Mouse (Mus musculus) activated CD4-positive, CD25-positive, alpha-beta regulatory T cell, adult 4 months (primary cell): ENCODE results near the gene Prr12. TPM values are rescaled to one million over a fixed set of nuclear protein-coding genes. Genes with fewer than 3 reads are reported as not detected.
A peak's percentile ranks its signal among the peaks of the same experiment; 100 is the strongest.

Experiments used
- ATAC-seq: one replicate; pipeline ENCODE4 v1.8.0; 2017
- polyA plus RNA-seq, 2 experiments: library from polyadenylated mRNA; unstranded; fragments of 100-300 nt; shearing (Covaris generic); gene quantifications; one replicate each; pipeline ENCODE4 v1.2.1; 2017

Gene Prr12
- polyA plus RNA-seq, 2 experiments from 2014 or later, result 9.5 to 11.4 TPM

DNA sequence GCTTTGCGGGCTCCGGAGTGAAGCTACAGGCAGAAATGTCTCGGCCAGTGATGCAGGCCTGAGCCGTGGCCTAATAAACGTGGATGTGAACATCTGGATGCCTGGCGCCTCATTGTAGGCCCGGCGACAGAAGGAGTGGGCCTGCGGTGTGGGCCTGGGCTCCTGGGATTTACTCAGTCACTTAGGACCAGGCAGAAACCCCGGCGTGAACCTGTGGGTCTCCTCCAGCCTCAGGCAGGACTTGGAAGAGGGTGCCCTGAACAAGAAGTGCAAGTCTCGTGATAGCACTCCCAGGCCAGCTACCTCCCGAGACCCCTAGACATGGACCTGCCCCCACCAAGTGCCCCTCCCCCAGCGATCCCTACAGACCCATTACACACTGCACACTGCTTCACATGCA is 24.6 kb upstream of the Prr12 start:
- no peak for ATAC-seq

DNA sequence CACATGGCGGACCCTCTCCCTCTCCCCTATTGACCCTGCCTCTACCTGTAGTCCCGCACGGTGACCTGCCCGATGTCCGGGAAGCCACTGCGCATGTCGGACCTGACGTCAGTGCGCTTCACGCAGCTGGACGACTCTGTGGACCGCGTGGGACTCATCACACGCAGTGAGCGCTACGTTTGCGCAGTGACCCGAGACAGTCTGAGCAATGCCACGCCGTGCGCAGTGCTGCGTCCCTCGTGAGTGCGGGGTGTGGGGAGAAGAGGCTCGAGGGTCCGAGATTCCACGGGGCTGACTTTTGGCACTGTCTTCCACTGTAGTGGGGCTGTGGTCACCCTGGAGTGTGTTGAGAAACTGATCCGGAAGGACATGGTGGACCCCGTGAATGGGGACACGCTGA is 23.8 kb upstream of the Prr12 start:
- ATAC-seq, result no peak

DNA sequence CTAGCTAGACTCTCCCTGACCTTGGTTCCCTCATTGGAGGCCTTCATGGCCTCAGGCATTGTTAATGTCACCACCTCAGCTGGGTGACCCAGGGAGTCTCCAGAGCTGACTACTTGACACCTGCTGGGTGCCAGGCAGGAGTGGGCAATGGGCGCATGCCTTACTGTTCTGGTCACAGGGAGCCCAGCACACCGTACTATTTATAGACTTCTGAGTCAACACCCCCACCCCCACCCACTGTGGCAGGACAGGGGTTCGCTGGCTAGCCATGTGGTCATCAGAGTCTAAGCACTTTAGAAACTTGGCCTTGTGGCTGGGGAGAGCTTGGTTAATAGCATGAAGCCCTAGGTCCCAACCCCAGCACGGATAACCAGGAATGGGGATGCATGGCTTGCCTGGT is 22.7 kb upstream of the Prr12 start:
- no peak for ATAC-seq

DNA sequence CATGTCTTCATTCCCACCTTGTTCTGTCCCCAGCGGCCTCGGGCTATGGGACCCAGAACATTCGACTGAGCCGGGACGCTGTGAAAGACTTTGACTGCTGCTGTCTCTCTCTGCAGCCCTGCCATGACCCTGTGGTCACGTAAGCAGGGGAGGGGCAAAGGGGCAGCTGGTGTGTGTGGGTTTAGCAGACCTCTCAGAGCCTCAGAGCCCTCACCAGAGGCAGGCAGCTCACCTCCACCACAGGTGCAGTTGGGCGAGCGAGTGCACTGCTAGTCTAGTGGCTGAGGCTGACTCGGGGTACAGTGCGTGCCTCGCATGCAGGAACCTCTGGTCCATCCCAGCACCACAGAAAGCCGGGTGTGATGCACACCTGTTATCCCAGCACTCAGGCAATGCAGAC is 21.3 kb upstream of the Prr12 start:
- ATAC-seq, result no peak

DNA sequence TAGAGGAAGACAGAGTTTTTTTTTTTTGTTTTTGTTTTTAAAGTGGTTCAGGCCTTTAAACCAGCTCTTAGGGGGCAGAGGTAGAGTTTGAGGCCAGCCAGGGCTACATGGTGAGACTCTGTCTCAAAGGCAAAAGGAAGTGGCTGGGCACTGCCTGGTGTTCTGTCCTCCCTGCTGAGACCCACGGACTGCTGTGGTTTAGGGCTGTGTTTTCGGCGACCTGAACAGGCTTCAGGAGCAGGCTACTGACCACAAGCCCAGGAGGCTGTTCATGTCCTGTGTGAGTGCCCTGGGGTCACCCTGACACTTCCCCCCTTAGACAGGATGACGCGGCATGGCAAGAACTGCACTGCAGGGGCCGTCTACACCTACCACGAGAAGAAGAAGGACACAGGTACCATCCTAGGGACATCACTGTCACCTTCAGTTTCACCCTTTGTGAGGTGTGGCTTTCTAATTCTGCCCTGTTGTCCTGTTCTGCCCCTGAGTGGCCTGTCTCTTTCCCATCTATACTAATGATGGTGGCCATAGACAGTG is 20.6 kb upstream of the Prr12 start:
- no peak for ATAC-seq

DNA sequence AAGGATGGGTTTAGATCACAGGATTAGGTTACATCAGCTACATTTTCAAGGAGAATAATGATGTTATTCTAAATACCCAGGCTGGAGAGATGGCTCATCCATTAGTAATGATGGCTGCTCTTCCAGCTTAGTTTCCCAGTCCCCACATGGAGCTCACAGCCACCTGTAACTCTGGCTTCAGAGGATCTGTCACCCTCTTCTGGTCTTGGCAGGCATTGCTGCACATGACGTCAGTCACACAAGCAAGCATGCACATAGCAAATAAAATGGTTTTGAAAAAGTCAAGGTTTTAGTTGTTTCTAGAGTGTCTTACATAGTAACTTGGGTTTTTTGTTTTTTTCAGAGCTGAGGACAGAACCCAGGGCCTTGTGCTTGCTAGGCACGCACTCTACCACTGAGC is 19.5 kb upstream of the Prr12 start:
- no peak for ATAC-seq

DNA sequence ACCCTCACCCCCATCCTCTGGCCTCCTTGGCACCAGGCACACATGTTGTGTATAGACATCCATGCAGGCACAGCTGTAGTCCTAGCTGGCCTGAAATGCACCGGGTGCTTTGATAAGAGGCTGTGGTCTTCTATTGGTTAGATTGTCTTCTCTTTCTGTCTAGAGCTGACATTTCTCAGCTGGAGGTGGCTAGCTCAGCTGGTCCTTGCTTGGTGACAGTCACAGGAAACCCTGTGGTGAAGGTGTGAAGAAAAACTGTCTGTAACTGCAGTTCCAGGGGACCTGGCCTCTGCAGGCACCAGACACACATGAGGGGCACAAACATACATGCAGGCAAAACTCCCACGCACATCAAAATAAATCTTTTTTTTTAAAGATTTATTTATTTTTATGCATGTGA is 17.0 kb upstream of the Prr12 start:
- peak; percentile 85 for ATAC-seq

DNA sequence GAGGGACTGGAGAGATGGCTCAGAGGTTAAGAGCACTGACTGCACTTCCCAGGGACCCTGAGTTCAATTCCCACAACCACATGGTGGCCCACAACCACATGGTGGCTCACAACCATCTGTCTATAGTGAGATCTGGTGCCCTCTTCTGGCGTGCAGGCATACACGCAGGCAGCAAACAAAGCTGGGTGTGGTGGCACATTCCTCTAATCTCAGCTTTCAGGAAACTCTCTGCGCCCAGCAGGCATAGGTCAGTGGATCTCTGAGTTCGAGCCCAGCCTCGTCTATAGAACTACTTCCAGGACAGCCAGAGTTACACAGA is 15.3 kb upstream of the Prr12 start:
- ATAC-seq, result no peak

DNA sequence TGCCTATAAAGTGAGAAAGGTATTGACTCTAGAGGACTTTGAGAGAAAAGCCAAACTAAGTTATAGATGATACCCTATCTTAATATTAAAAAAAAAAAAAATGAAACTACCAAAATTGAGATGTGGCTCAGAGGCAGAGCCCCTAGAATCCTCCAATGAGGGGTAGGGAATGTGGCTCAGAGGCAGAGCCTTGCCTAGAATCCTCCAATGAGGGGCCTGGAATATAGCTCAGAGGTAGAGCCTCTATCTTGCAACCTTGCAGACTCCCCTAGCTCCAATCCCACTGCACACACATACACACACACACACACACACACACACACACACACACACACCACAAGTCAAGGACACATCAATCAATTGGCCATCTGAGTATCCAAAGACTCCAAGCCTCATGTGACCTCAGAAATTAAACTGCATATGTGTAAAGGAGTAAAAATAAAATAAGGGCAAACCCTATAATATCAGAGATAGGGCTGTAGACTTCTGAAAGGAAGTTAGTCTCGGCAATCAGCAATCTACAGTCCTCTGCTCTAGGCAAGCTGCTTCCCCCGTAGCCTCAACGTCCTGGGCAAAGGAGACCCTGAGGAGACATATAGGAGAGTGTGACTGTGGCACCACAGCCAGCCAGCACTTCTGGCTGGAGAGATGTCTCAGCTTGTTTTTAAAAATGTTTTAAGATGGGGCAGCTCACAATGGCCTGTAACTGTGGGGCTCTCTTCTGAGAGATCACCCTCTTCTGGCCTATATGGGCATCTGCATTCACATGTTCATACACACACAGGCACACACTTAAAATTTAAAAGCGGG is 14.7 kb upstream of the Prr12 start:
- no peak for ATAC-seq

DNA sequence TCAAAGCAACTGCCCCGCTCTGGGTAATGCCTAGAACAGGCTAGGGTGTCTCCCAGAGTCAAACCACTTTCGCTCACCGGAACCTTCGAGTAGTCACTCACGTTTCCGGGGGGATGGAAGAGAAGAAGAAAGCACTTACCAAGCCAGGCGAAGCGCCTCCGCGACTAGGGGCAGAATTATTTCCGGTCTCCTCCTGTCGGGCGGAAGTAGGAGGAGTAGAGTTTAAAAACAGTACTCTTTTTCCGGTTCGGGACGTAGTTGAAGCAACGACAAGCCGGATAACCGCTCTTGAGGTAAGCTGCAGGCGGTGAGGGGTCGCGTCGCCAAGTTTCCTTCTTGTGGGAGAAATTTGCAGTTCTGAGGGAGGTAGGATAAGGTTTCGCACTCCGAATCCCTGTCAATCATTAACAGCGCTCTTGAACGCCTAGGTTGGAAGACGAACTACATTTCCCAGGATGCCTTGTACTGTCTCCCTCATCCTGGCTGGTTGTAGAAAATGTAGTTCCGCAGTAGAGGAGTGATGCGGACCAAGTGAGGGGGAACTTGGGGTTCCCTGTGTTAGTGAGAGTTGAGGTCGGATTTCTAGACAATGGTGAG is 9.7 kb upstream of the Prr12 start, which contains the start of the genes Nosip and Prrg2:
Gene Nosip, plus strand, starts transcription at position 191 of the 597 bp plus-strand sequence.
Gene Prrg2, minus strand, starts transcription at position 439 of the 597 bp plus-strand sequence.
- peak; percentile 95 for ATAC-seq

DNA sequence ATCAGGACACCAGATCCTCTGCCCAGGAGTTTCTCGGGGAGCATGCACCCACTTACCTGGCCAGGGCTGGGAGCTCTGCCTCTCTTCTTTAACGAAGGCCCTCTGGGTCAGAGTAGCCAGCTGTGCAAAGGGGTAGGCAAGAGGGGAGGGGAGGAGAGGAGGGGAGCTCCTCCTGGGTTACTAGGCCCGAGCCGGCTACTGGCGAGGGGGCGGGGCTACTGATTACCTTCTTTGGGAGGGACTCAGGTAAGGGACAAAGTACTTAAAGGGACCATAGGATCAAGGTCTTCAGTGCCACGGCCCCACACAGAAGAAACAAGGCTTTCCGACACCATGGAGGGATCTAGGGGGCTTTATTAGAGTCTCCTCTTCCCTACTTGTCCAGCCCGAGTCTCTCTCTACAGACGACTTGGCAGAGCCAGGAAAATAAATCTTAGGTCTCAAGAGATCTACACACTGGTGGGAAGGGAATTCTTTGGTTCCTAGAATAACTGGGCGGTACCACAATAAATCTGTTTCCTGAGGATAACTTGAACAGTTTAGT is 8.9 kb upstream of the Prr12 start:
- no peak for ATAC-seq

DNA sequence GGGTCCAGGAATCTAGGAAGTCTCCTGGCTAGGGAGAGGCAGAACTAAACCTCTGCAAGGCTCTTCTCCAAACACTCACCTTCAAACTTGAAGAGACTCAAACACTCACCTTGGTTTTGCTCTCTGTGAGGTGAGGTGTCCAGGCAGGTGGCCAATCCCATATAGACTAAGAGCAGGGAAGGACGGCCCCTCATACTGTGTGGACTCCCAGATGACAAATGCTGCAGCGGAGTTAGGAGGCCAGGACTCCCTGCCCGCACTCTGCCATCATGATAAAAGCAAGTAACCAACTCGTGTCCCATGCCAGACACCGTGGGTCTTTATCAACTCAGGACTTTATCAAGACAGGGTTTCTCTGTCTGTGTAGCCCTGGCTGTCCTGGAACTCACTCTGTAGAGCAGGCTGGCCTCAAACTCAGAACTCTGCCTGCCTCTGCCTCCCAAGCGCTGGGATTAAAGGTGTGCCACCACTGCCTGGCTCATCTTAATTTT is 8.0 kb upstream of the Prr12 start:
- no peak for ATAC-seq

DNA sequence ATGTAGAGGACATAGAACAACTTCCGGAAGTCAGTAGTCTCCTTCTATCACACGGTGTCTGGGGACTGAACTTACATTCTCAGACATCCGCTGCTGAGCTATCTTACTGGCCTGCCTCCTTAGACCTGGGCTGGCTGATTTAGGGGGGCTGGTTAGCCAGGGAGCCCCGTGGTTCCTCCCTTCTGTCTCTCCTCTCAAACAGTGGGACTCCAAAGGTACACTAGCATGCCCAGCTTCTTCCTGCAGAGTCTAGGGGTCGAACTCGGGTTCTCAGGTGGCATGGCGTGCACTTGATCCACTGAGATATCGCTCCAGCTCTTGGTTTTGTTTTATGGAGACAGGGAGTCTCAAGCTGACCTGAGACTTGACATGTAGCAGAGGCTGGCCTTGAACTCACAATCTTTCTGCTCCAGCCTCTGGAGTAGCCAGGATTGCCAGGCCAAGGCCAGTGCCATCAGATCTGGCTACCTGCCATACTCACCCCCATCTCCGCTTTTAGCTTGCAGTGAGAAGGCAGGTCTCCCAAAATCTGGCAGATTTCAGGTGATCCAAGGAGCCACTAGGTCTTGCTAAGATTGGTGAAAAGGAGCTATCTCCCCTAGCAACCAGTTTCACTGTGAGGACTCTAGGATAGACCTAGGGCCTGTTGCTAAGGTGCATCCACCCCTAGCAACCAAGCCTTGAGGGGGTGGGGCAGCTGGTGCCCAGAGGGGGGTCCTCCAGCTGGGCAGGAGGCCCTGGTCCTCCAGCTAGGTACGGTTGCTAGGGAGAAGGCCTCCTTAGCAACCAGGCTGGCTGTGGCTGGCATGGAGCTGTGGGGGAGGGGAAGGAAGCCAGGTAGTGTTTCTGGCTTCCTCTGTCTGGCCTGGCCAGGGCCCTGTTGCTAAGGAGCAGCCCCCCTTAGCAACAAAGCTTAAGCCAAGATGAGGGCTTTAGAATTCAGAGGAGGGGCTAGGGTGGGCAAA is 6.2 kb upstream of the Prr12 start:
- no peak for ATAC-seq

DNA sequence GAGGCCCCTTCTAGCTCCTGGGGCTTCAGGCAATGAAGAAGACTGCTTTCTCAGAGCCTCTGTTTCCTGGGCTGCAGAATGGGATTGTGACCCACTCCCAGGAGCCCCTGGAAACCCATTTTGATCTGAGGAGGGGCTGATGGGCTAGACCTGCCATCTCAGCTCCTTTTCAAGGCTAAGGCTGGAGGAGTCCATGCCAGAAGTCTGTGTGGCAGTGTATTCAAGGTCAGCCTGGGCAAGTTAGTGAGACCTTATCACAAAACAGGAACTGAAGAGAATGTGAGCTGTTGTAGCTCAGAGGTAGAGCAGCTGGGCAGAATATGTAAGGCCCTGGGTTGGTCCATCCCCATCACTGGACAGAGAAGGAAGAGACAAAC is 4.3 kb upstream of the Prr12 start:
- no peak for ATAC-seq

DNA sequence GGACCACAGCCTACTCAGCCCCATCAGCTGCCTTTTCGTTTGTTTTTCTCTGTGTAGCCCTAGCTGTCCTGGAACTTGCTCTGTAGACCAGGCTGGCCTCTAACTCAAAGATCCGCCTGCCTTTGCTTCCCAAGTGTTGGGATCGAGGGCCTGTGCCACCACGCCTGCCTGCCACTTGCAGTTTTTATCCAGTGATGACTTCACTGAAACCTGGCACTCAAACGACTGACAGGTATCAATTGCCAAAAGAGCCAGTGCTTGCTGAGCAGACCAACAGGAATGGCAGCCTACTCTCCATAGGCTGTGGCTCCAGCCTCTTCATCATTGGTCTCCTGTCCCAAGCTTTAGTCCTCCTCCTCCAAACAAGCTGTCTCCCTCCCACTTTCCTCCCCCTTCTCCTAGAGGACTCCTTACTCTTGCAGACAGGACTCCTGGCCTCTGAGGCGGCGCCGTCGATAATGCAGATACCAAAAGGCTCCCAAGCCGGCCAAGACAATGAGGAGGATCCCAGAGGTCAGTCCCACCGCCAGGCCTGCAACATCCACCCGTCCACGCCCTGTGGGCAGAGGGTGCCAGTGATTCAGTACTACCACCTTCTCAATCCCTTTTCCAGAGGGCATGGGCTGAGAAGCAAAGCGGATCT is 3.8 kb upstream of the Prr12 start:
- ATAC-seq, result no peak

DNA sequence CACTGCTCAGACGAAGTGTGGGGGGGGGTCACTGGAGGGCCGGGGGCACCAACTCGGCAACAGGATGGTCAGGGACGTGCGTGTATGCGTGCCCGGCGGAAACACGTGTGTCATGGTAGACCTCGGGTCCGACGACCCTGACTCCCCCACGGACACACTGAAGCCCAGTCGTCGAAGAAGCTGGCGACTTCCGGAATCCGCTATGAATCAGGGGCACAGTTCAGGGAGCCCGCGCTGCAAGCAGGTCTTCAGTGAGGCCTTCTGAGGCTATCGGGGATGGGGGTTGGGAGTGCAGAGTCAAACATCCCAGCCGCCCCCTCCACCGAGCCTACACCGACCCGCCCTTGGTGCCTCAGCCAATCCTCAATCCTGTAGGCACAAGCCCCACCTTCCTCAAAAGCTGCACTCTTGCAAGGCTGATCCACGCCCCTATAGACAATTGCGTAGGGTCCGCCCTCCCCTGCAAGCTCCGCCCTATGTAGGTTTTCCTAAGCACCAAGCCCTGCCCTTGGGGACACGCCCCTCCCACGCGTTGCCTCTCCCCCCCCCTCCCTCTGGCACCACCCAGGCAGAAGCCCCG is 1.3 kb upstream of the Prr12 start:
- ATAC-seq, result peak; percentile 92

DNA sequence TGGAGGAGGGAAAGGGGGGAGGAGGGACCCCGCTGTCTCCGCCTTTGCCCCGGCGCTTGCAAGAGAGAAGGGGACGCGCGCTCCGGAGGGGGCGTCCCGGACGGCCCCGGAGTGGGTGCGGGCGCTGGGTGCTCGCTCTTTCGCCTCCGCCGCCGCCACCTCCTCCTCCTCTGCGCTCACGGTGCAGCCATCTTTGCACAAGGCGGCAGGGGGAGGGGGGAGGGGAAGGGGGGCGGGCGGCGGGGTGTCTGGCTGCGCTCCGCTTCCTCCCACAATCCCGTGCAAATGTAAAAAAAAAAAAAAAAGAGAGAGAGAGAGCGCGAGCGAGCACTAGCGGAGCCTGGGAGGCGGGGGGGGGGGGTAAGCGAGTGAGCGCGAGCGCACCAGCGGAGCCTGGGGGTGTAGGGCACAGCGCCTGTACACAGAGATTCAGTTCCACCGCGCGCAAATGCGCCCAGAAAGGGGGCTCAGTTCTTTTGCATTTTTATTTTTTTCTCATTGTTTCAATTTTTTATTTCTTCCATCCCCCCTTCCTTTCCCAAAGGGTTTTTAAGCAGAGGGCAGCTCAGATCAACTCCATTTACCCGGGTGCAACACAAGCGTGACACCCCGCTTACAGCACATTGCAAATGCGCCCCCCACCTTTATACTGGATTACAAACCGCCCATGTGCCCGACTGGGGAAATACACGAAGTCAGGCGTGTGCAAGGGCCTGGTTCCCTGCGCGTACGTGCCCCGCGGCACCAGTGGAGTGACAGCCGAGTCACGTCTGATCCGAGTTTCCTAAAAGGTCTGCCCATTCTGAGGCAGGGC is 643 bp upstream of the Prr12 start:
- peak; percentile 45 for ATAC-seq

DNA sequence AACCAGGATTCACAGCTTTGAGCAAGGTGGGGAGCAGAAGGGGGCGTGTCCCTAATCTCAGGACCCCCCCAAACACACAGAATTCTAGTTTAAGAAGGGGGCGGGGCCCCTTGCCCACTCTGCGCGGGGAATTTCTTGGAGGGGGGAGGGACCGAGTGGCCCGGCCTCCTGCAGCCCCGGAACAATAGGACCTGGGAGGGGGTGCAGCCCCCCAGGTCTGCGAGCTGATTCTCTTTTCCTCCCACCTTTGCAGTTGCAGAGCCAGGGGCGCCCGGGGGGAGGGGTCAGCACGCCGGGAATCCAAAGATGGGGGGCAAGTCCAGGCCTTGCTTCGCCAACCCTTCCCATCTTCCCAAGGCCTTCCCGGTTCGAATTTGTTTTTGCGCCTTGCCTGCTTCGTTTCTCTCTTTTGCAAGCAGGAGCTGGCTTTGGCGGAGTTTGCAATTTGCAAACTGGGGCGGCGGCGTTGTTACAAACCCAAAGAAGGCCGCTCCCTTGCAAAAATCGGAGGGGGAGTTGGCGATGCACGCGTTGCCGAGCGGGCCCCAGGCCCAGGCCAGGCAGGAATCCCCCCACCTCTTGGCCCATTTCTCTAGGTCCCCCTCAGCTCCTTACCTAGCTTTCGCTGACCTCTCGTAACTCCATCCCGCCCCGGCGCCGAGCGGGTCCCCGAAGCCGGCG is 360 bp downstream of the Prr12 start:
- no peak for ATAC-seq

DNA sequence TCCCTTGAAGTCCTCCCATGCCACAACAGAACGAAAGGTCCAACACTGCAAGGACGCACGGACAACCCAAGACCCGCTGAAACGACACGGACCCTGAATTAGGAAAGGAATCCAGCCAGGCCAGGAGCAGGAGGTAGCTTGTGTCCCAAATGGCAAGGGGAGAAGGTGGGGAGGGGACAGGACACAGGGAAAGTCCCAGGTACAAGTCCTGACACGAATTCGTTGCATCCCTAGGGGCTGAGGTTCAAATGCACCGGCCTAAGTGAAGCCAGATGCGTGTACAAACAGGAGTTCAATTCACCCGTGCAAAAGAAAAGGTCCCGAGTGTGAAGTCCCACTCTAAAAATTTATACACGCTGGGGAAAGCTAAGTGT is 1.1 kb downstream of the Prr12 start:
- no peak for ATAC-seq

DNA sequence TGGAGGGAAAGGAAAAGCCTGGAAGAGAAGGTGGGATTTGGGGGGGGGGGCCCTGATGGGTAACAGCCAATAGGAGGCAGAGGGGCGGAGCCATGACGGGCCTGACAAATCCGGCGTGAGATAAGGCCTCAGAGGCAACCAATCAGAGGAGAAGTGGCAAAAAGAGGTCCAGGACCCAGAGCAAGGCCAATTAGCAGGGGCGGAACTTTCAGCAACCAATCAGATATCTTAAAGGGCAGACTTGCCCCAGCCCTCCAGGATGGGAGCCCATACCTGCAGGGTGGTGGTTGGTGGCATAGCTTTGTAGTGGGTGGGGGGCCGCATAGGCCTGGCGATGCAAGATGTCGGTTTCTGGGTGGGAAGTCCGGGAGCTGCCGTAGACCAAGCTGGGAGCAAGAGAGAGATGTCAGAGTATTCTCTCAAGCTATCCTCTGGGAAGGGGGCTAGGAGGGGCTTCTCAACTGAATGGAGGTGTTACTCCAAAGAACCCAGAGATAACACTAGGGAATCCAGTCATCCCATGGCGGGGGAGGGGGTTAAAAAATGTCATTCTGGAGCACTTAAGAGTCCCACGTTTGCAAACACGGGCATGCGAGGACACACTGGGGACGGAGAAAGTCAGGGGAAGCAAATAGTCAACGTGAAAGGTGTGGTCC is 1.6 kb downstream of the Prr12 start:
- no peak for ATAC-seq
